In genomic region chrX:166344228-166345015, GRCm38 (mm10) we compare ENCODE assay signal across 9 mouse cellular contexts.
DNase-seq lines count a peak whose midpoint lies in the region; ATAC-seq and TF ChIP-seq lines count a peak whose summit lies in the region.
"Had no signal": no experiment of that assay in that cellular context is flagged by ENCODE, and none has a peak within 500 bp of the region (broad histone marks: within the 10 kb centered on the region; RNA-seq: fewer than 3 reads in every experiment).

No protein-coding gene starts in this region.

- H3K4me2 ChIP-seq in embryonic facial prominence, embryonic 14.5 days (ENCODE audit: low read depth, low read length): peak overlapping the region; percentile 45
- peak overlapping the region; percentile 27 for H3K4me2 ChIP-seq in intestine, postnatal 0 days (replicated peaks; ENCODE audit: low read depth)
- H3K4me2 ChIP-seq in midbrain, postnatal 0 days (ENCODE audit: low read depth, low read length, poor library complexity, severe bottlenecking): peak overlapping the region; percentile 48
- H3K4me2 ChIP-seq: liver, embryonic 13.5 days had no signal

- WGBS in embryonic facial prominence, embryonic 14.5 days: 24% methylated on average over 10 of the region's 10 CpGs
- WGBS in intestine, postnatal 0 days: 36% methylated on average over 10 of the region's 10 CpGs
- WGBS in midbrain, postnatal 0 days: 24% methylated on average over 10 of the region's 10 CpGs

- H3K9me3 ChIP-seq in megakaryocyte, embryonic 14.5 days: no peaks in the 10 kb centered on the region
- no peaks in the 10 kb centered on the region for H3K9me3 ChIP-seq in embryonic facial prominence, embryonic 14.5 days (ENCODE audit: control insufficient read depth, low read length)
- no peaks in the 10 kb centered on the region for H3K9me3 ChIP-seq in intestine, postnatal 0 days (ENCODE audit: control insufficient read depth)
- H3K9me3 ChIP-seq in midbrain, postnatal 0 days (ENCODE audit: low read length): no peaks in the 10 kb centered on the region
- H3K9me3 ChIP-seq: liver, embryonic 13.5 days had no signal

- no peak for ATAC-seq in megakaryocyte, adult 5-6 weeks (ENCODE audit: poor library complexity, severe bottlenecking)
- peak; percentile 85 for ATAC-seq in embryonic facial prominence, embryonic 14.5 days (ENCODE audit: low read depth)
- ATAC-seq in intestine, postnatal 0 days: no peak
- ATAC-seq in midbrain, postnatal 0 days (ENCODE audit: low FRiP score): peak; percentile 93

- H3K4me3 ChIP-seq in megakaryocyte, embryonic 14.5 days (replicated peaks): peak overlapping the region; percentile 18
- peak overlapping the region; percentile 19 for H3K4me3 ChIP-seq in embryonic facial prominence, embryonic 14.5 days (ENCODE audit: low read depth, low read length)
- H3K4me3 ChIP-seq in intestine, postnatal 0 days (ENCODE audit: low read depth, low read length): no peak overlapping the region
- peak overlapping the region; percentile 44 for H3K4me3 ChIP-seq in midbrain, postnatal 0 days (ENCODE audit: low read depth, low read length)
- H3K4me3 ChIP-seq: liver, embryonic 13.5 days had no signal

- no peak for TF ChIP-seq CTCF in intestine, postnatal 0 days (IDR thresholded peaks at IDR 0.05; ENCODE audit: low read depth)
- no peak for TF ChIP-seq CTCF in midbrain, postnatal 0 days (IDR thresholded peaks at IDR 0.05)

- DNase-seq in embryonic facial prominence, embryonic 14.5 days (ENCODE audit: low spot score): peak; percentile 31
- DNase-seq in midbrain, postnatal 0 days (ENCODE audit: low spot score): peak; percentile 87
- no peak for DNase-seq in T-cell, adult 2 months (ENCODE audit: low spot score)
- no peak for DNase-seq in spleen, postnatal 36 days (ENCODE audit: low spot score in 2 of 2)
- no peak for DNase-seq in kidney, adult 18-20 months
- DNase-seq: liver, embryonic 13.5 days had no signal

- 0 out of 2 replicates have a peak overlapping the region, but pooled peaks have one; percentile 22 for H3K9ac ChIP-seq in embryonic facial prominence, embryonic 14.5 days (ENCODE audit: low read depth, low read length)
- no peak overlapping the region for H3K9ac ChIP-seq in intestine, postnatal 0 days (ENCODE audit: low read depth, low read length)
- H3K9ac ChIP-seq in midbrain, postnatal 0 days (replicated peaks; ENCODE audit: low read length, poor library complexity, severe bottlenecking): peak overlapping the region; percentile 55
- H3K9ac ChIP-seq: liver, embryonic 13.5 days had no signal

- no peaks in the 10 kb centered on the region for H3K36me3 ChIP-seq in megakaryocyte, embryonic 14.5 days (replicated peaks; ENCODE audit: low read length)
- no peaks in the 10 kb centered on the region for H3K36me3 ChIP-seq in embryonic facial prominence, embryonic 14.5 days (ENCODE audit: control insufficient read depth, insufficient read depth, low read length)
- H3K36me3 ChIP-seq in intestine, postnatal 0 days (ENCODE audit: control insufficient read depth, insufficient read depth): no peaks in the 10 kb centered on the region
- no peaks in the 10 kb centered on the region for H3K36me3 ChIP-seq in midbrain, postnatal 0 days (ENCODE audit: insufficient read depth, low read length)
- H3K36me3 ChIP-seq: liver, embryonic 13.5 days had no signal

- peaks cover 13% of the 10 kb centered on the region for H3K4me1 ChIP-seq in megakaryocyte, embryonic 14.5 days
- no peaks in the 10 kb centered on the region for H3K4me1 ChIP-seq in embryonic facial prominence, embryonic 14.5 days (ENCODE audit: control insufficient read depth, insufficient read depth, low read length)
- no peaks in the 10 kb centered on the region for H3K4me1 ChIP-seq in intestine, postnatal 0 days (replicated peaks; ENCODE audit: control insufficient read depth, insufficient read depth, low read length)
- no peaks in the 10 kb centered on the region for H3K4me1 ChIP-seq in midbrain, postnatal 0 days (ENCODE audit: insufficient read depth, low read length)
- H3K4me1 ChIP-seq: liver, embryonic 13.5 days had no signal

- H3K27ac ChIP-seq in embryonic facial prominence, embryonic 14.5 days (replicated peaks; ENCODE audit: low read depth, low read length): no peak overlapping the region; the same call in 1 of the 2 replicates
- H3K27ac ChIP-seq in intestine, postnatal 0 days (ENCODE audit: low read depth, low read length): no peak overlapping the region
- peak overlapping the region; percentile 73 for H3K27ac ChIP-seq in midbrain, postnatal 0 days (ENCODE audit: low read depth, low read length)
- H3K27ac ChIP-seq: liver, embryonic 13.5 days had no signal

- H3K27me3 ChIP-seq in megakaryocyte, embryonic 14.5 days (replicated peaks): peaks cover 3% of the 10 kb centered on the region
- H3K27me3 ChIP-seq in embryonic facial prominence, embryonic 14.5 days (replicated peaks; ENCODE audit: control insufficient read depth, insufficient read depth, low read length): peaks cover 3% of the 10 kb centered on the region; the same call in 1 of the 2 replicates
- no peaks in the 10 kb centered on the region for H3K27me3 ChIP-seq in intestine, postnatal 0 days (replicated peaks; ENCODE audit: control insufficient read depth, insufficient read depth, low read length)
- no peaks in the 10 kb centered on the region for H3K27me3 ChIP-seq in midbrain, postnatal 0 days (ENCODE audit: insufficient read depth, low read length)
- H3K27me3 ChIP-seq: liver, embryonic 13.5 days had no signal

Comparison
In these comparisons a context has a peak if more than half of its experiments do, and no peak if none do; other contexts are left out.
1. ATAC-seq: peak in embryonic facial prominence, embryonic 14.5 days (single experiment) and midbrain, postnatal 0 days (single experiment); none in megakaryocyte, adult 5-6 weeks (single experiment) and intestine, postnatal 0 days (single experiment).
2. DNase-seq: peak in embryonic facial prominence, embryonic 14.5 days (single experiment) and midbrain, postnatal 0 days (single experiment); none in T-cell, adult 2 months (single experiment), spleen, postnatal 36 days (0 of 2) and kidney, adult 18-20 months (single experiment).
3. Peak in every context shown above with its lines, with median percentiles within 50 percentile points of each other: H3K4me2 ChIP-seq.